Mouse (Mus musculus): Measurements from ENCODE around the gene Tti1.
"Not testable (repeated sequence)": the region's sequence is repeated elsewhere in the genome, so short reads cannot be mapped to it uniquely, and the experiment has no call there.

Tti1 gene

GRCm38 (mm10) chr2:158028354-158028863 is at the start of gene Tti1, which contains the start of gene Rprd1b:
Gene Tti1, minus strand, starts transcription at chr2:158028433.
Gene Rprd1b, plus strand, starts transcription at chr2:158028497.
- in situ Hi-C loops (cut with MboI, MseI): loop anchor here in 1 of 2 experiments (10.0 kb wide), 1 partner anchor 1824 kb away; no protein-coding TSS in a partner anchor

GRCm38 (mm10) chr2:158077981-158078380 is 49.7 kb upstream of the Tti1 start:
- in situ Hi-C loops (cut with MboI, MseI): no loop called here

DNA sequence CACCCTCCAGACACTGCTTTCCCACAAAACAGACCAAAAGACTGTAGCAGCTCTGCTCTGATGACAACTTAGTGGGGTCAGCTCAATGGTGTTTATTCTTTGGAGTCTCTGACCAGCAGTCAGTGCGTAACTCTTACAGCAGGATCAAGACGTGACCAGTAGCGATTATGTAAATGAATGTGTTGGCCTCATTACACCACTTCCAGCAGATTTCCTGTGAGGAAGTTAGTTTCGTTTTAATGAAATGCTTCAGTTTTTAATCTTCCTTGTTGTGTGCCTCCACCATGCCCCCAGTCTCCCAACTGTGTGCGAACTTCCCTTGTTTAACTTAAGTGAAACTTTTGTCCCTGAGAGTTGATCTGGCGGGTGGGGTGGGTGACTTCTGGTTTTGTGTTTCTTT is 48.5 kb upstream of the Tti1 start:
- in situ Hi-C loops (cut with MboI, MseI): no loop called here

DNA sequence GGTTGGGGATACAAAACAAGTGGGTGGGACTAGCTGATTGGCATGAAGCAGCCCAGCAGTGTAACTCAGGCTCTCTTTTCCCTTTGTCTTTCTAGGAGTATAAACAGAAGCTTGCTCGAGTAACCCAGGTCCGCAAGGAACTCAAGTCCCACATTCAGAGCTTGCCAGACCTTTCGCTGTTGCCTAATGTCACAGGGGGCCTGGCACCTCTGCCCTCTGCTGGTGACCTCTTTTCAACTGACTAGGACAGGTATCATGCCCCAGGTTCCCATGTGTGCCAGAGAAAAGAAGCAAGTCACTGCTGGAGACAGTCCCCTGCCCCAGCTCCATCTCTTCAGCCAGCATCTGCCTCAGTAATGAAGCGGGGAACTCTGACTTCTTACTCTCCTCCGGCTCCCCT is 46.6 kb upstream of the Tti1 start:
- in situ Hi-C loops (cut with MboI, MseI): no loop called here

- in situ Hi-C loops (cut with MboI, MseI): no loop called here
These were observed 43.4 kb upstream of the Tti1 start for GRCm38 (mm10) chr2:158071633-158071995.

DNA sequence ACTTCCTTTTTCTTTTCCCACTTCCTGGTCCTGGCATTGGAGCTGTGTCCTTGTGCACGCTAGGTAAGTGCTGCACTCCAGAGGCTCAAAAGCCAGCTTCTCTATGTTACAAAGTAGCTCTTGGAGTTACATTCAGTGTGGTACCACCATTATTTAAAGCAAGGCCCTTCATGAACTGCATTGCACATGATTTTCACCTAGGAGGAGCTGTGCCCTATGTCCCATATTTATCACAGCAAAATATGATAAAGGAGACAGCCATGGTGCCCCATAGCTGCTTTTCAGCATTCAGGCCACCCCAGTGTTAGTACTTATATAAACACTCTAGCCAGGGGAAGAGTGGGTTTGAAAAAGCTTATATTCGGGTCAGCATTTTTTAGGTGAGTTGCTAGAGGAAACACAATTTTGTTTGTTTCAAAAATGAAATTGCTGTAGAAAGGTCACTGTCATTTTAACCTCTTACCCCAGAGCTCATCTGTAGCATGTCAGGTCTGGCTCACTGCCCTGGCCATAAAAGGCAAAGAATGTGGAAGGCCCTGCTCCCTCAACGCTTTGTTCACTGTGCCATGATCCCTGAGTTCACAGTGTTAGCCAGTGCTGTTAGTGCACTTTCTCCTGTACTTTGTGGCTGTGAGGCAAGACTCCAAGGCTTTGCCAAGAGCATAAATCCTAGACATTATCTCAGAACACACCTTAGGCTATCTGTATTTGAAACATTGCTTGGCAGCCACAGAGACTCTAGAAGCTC is 42.8 kb upstream of the Tti1 start:
- in situ Hi-C loops (cut with MboI, MseI): no loop called here

DNA sequence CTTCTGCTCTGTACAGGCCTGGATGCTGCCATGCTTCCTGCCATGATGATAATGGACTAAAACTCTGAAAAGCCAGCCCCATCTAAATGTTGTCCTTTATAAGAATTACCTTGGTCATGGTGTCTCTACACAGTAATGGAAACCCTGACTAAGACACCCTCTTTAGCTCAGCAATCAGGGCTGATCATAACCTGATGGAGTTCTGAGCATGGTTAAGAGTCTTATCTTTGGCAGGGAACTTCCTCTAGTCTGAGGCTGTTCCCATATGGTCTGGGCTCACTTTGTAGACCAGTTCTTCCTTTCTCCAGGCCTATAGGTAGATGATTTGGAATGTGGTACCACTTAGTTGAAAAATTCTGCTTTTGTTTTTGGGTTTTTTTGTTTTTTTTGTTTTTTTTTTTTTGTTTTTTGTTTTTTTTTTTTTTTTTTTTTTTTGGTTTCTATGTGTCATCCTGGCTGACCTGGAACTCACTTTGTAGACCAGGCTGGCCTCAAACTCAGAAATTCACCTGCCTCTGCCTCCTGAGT is 40.3 kb upstream of the Tti1 start:
- in situ Hi-C loops (cut with MboI, MseI): no loop called here

- in situ Hi-C loops (cut with MboI, MseI): no loop called here
These were observed 39.1 kb upstream of the Tti1 start for GRCm38 (mm10) chr2:158067260-158067824.

DNA sequence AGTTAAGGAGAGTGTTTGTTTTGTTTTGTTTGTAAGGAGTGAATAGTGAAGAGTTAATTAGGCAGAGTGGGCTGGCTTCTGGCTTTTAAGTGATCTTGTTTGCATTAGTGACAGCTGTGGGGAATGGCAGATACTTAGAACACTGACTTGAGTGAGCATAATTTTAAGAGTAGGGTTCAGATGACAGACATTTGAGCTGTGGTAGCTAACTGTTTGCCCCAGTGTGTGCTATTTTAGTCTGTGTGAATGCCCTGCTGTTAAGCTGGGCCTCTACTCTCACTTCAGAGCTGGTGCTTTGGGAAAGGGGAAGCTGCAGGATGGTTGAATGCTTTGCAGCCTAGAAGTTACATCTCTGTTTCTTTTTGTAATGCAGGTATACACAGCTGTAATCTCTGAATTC is 38.2 kb upstream of the Tti1 start:
- in situ Hi-C loops (cut with MboI, MseI): no loop called here

GRCm38 (mm10) chr2:158065064-158065463 is 36.8 kb upstream of the Tti1 start:
- in situ Hi-C loops (cut with MboI, MseI): no loop called here

DNA sequence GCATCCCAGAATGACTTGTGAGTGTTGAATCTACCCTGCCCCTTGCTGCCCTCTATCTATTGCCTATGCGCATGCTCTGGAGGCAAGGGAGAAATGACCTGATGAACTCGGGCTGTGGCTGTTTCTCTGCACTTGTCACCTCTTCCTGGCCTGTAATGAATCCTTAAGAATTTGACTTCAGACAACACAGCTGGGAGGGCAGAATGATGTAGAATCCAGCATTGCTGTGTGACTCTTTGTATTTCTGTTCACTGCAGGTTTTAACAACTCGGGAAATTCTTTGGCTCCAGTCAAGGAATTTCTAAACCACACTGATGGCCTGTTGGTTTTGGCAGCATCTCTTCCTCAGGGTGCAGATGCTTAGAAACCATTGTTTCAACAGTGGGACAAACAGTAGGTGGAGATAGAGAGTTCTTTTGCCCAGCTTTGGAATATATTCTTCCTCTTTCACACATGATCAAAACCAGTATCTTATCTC is 36.4 kb upstream of the Tti1 start:
- in situ Hi-C loops (cut with MboI, MseI): no loop called here

- in situ Hi-C loops (cut with MboI, MseI): no loop called here
These were observed 34.8 kb upstream of the Tti1 start for GRCm38 (mm10) chr2:158063036-158063435.

- in situ Hi-C loops (cut with MboI, MseI): no loop called here
These were observed 31.5 kb upstream of the Tti1 start for GRCm38 (mm10) chr2:158059666-158060105.

GRCm38 (mm10) chr2:158058534-158058933 is 30.3 kb upstream of the Tti1 start:
- in situ Hi-C loops (cut with MboI, MseI): no loop called here

- in situ Hi-C loops (cut with MboI, MseI): no loop called here
These were observed 28.8 kb upstream of the Tti1 start for GRCm38 (mm10) chr2:158057030-158057429.

DNA sequence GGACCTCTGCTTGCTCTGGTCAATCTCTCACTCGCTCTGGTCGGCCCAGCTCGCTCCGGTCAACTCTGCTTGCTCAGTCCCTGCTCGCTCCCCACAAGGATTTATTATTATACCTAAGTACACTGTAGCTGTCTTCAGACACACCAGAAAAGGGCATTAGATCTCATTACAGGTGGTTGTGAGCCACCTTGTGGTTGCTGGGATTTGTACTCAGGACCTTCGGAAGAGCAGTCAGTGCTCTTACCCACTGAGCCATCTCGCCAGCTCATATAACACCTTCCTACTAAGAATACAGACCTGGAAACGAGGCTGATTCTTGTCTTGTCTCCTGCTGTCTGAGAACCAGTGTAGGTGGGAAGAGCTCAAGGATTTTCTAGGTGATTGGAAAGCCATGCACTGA is 27.1 kb upstream of the Tti1 start:
- in situ Hi-C loops (cut with MboI, MseI): not testable (repeated sequence)

DNA sequence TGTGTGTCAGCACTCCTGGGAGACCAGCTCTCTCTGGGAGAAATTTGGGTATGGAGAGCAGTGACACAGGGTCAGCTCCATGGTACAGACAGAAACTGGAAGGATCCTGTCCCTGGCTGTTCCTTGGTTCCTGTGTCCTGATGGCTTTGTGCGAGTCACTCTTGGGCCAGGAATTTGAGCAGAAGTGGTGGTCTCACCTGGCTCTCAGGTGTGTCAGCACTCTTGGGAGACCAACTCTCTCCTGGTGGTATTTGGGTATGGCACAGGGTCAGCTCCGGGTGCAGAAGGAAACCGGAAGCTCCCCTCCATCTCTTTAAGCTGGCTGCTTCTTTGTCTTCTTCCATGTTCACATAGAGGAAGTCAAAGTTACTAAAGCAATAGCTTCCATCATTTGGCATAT is 26.4 kb upstream of the Tti1 start:
- in situ Hi-C loops (cut with MboI, MseI): no loop called here

GRCm38 (mm10) chr2:158050116-158050515 is 21.9 kb upstream of the Tti1 start:
- in situ Hi-C loops (cut with MboI, MseI): no loop called here

DNA sequence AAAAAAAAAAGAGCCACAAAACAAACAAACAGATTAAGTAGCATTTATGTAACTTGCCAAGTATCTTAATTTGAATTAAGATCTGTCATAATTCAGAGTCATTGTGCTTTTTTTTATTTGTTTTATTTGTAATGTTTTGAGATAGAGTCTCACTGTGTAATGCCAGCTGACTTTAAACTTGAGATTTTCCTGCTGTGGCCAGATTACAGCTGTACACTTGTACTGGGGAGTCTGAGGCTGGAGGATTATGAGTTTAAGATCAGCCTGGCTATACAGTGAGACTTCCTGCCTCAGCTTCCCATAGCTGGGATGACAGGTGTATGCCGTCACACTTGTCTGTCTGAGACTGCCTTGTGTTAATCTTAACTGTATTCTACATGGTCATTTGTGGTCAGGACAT is 20.5 kb upstream of the Tti1 start:
- in situ Hi-C loops (cut with MboI, MseI): no loop called here

DNA sequence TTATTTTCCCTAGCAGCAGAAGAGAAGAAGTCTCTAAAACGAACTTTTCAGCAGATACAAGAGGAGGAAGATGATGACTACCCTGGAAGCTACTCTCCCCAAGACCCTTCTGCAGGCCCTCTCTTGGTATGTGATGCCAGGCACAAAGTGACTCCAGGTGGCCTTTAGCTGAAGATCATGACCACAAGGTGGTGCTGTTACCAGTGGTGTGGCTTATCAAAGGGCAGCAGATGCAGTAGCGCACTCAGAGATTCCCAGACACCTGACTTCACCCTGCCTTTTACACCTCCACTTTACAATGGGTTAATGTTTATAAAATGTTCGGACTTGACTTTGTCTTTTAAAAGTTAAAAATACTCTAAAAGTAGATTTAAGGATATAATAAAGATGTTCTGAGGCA is 19.7 kb upstream of the Tti1 start:
- in situ Hi-C loops (cut with MboI, MseI): no loop called here

DNA sequence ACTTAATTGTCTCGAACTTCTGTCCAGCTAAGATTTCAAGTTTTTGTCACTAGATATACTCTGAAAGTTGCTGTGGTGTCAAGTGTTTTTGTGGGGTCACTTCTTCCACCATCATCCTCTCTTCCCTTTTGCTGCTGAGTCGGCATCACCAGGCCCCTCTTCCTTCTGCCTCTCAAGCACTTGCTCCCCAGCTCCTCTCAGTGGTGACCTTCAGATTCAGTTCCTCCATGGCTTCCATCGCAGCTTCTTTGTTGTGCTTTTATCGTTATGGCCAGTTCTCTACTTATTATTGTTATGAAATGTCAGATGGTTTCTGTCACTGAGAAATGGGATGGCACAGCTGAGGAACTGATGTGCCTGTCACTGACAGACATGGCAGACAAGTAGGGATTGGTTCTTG is 18.0 kb upstream of the Tti1 start:
- in situ Hi-C loops (cut with MboI, MseI): no loop called here

DNA sequence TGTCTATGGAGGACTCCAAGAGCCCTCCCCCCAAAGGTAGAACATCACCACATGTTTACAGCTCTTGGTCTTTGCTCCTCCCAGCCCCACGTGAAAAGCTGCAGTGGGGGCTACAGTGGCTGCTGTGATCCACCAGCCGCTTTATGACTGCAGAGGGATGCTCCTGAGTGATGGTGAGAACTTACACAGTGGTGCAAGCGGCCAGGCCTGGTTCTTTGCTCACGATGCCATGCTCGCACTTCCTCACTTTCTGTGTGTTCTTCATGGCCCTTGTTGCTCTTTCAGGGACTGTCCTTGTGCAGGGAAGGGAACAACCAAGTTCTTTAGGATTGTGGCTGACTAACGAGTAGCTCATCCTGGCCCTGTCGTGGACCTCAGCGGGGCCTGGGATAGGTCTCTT is 15.3 kb upstream of the Tti1 start:
- in situ Hi-C loops (cut with MboI, MseI): no loop called here

DNA sequence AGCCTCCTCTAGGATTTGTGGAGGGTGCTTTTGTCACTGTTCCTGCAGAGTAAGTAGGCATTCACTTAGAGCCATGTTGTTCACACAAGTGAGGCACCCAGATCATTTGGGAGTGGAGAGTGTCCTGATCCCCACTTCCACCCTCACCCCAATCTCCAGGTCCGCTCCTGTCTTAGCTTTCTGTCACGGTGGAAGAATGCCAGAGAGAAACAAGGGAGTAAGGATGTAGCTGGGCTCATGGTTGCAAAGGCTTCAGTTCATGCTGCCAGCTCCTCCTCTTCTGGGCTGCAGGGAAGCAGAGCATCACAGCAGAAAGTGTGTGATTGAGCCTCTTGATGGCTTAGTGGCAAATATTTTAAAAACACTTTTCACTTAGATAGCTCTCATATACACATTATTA is 12.2 kb upstream of the Tti1 start:
- in situ Hi-C loops (cut with MboI, MseI): no loop called here

Measured in T-helper 17 cell (primary cell).